Mouse (Mus musculus) heart, adult 2 months (tissue): Measurements from ENCODE around the gene Reep3.

ENCODE experiments used
- CTCF ChIP-seq: fragments of 200-600 bp; IDR thresholded peaks from 2 replicates; pipeline ENCODE4 v1.8.1; 2022; ENCODE audit warnings: antibody characterized with exemption, mild to moderate bottlenecking, moderate library complexity
- POLR2A ChIP-seq: fragments of 200-500 bp; IDR thresholded peaks from 2 replicates; pipeline ENCODE4 v1.6.1; 2011; ENCODE audit warnings: mild to moderate bottlenecking, low read depth, low read length, control low read depth; ENCODE audit not compliant: insufficient read depth

- no peak for TF ChIP-seq CTCF
- no peak for TF ChIP-seq POLR2A
Observed at GRCm38 (mm10) chr10:67047712-67048645, 48.8 kb downstream of the Reep3 start.
